Mouse (Mus musculus) cortical plate, adult 2 months (tissue): Measurements from ENCODE around the gene Cap2.

Experiments
- CTCF ChIP-seq: fragments of 200-500 bp; IDR thresholded peaks from 2 replicates; pipeline ENCODE4 v1.5.1; 2011; ENCODE audit warnings: mild to moderate bottlenecking, control low read depth, low read length; ENCODE audit not compliant: insufficient read depth; ENCODE audit errors: extremely low read depth
- POLR2A ChIP-seq: fragments of 200-500 bp; IDR thresholded peaks from 2 replicates; pipeline ENCODE4 v1.6.1; 2011; ENCODE audit warnings: mild to moderate bottlenecking, low read length, control low read depth; ENCODE audit not compliant: insufficient read depth; ENCODE audit errors: extremely low read depth

DNA sequence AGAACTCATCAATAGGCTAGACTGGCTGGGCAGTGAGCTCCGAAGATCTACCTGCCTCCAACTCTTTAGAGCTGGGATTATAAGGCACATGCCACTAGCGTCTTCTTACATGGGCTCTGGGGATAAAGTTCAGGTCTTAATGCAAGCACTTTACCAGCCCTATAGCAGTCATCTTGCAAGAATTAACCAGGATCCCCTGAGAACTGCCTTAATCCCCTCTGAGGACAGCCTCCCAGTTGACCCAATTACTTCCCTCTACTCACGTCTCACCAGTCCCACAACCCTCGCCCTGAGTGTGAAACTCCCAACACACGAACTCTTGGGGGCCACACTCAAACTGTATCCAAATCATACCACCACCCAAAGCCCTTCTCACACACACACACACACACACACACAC, 64.3 kb downstream of the Cap2 start:
- TF ChIP-seq POLR2A (no peak), CTCF (no peak)
